Mouse (Mus musculus) neural tube, embryonic 14.5 days (tissue): Measurements from ENCODE around the gene Shisa4. TPM values are rescaled to one million over a fixed set of nuclear protein-coding genes. Genes with fewer than 3 reads are reported as not detected.

ENCODE experiments used
- ATAC-seq: fragments of 200-750 bp; cut with Nextera tagmentation; 2 replicates; pipeline ENCODE4 v1.8.0; 2017; ENCODE audit warnings: low read depth, mild to moderate bottlenecking, moderate TSS enrichment, moderate library complexity
- H3K27ac ChIP-seq: fragments of 300-500 bp; sonication (generic); 2 replicates; pipeline ENCODE4 v1.5.1; 2014; ENCODE audit warnings: low read depth, mild to moderate bottlenecking, control low read depth, low read length, moderate library complexity, mixed read lengths
- H3K27me3 ChIP-seq: fragments of 300-500 bp; sonication (generic); 2 replicates; pipeline ENCODE4 v1.6.1; 2014; ENCODE audit warnings: low read length; ENCODE audit not compliant: control insufficient read depth, insufficient read depth
- H3K36me3 ChIP-seq: fragments of 300-500 bp; sonication (generic); 2 replicates; pipeline ENCODE4 v1.6.1; 2014; ENCODE audit warnings: low read length, mixed read lengths; ENCODE audit not compliant: control insufficient read depth, insufficient read depth
- H3K4me1 ChIP-seq: fragments of 300-500 bp; sonication (generic); 2 replicates; pipeline ENCODE4 v1.6.1; 2014; ENCODE audit warnings: low read length; ENCODE audit not compliant: control insufficient read depth, insufficient read depth
- H3K4me2 ChIP-seq: fragments of 300-500 bp; sonication (generic); 2 replicates; pipeline ENCODE4 v1.6.1; 2014; ENCODE audit warnings: mild to moderate bottlenecking, low read depth, low read length, control low read depth
- H3K4me3 ChIP-seq: fragments of 300-500 bp; sonication (generic); 2 replicates; pipeline ENCODE4 v1.5.1; 2014; ENCODE audit warnings: low read depth, low read length, control low read depth, mixed read lengths
- H3K9ac ChIP-seq: fragments of 300-500 bp; sonication (generic); replicated peaks from 2 replicates; pipeline ENCODE4 v1.6.1; 2014; ENCODE audit warnings: low read depth, mild to moderate bottlenecking, control low read depth, low read length, mixed read lengths
- H3K9me3 ChIP-seq: fragments of 300-500 bp; sonication (generic); 2 replicates; pipeline ENCODE4 v1.6.1; 2016; ENCODE audit warnings: low read length; ENCODE audit not compliant: control insufficient read depth
- WGBS: fragments of 180-500 bp; shearing (Covaris S2); extraction: QIAGEN DNeasy Blood & Tissue Kit; methylation state at CpG from one replicate; pipeline ENCODE4 v1.1.7; 2014; 5-methylcytosine and 5-hydroxymethylcytosine counted together
- polyA plus RNA-seq: library from polyadenylated mRNA; unstranded; fragments of >200 nt; fragmentation: Nextera tagmentation; extraction: Ambion mirVana; gene quantifications from 2 replicates; pipeline ENCODE4 v1.2.1, GENCODE M21; 2014

Shisa4 gene
- polyA plus RNA-seq: 59.6 and 75.5 TPM in 2 replicates

GRCm38 (mm10) chr1:135374868-135375581, at the start of gene Shisa4:
Shisa4 (minus strand) TSS chr1:135375237.
- Histone ChIP-seq H3K27ac (peak within 1 kb of the TSS; percentile 52; the same call in 1 of the 2 replicates), H3K4me1 (peaks cover 18% of the 10 kb centered on the region), H3K27me3 (no peaks in the 10 kb centered on the region), H3K9ac (peak within 1 kb of the TSS; percentile 80), H3K4me2 (peak within 1 kb of the TSS; percentile 69), H3K4me3 (peak within 1 kb of the TSS; percentile 75), H3K9me3 (no peaks in the 10 kb centered on the region), H3K36me3 (no peaks in the 10 kb centered on the region)
- peak; percentile 89 for ATAC-seq
- 2% methylated on average over 34 of the region's 38 CpGs for WGBS

GRCm38 (mm10) chr1:135422772-135423171, 47.7 kb upstream of the Shisa4 start:
- H3K27ac ChIP-seq: no peak overlapping the region
- H3K27me3 ChIP-seq: no peaks in the 10 kb centered on the region
- no peaks in the 10 kb centered on the region for H3K9me3 ChIP-seq
- H3K4me3 ChIP-seq: no peak overlapping the region
- H3K4me2 ChIP-seq: no peak overlapping the region
- H3K4me1 ChIP-seq: peaks cover 3% of the 10 kb centered on the region; the same call in 1 of the 2 replicates
- peaks cover 34% of the 10 kb centered on the region for H3K36me3 ChIP-seq
- H3K9ac ChIP-seq: no peak overlapping the region
- no peak for ATAC-seq
- WGBS: 96% methylated on average over 6 of the region's 6 CpGs

- H3K36me3 ChIP-seq: peaks cover 69% of the 10 kb centered on the region
- ATAC-seq: no peak
- H3K9ac ChIP-seq: no peak overlapping the region
- no peak overlapping the region for H3K4me3 ChIP-seq
- H3K27ac ChIP-seq: no peak overlapping the region
- no peaks in the 10 kb centered on the region for H3K27me3 ChIP-seq
- no peaks in the 10 kb centered on the region for H3K9me3 ChIP-seq
- H3K4me2 ChIP-seq: no peak overlapping the region
- H3K4me1 ChIP-seq: no peaks in the 10 kb centered on the region
Observed at GRCm38 (mm10) chr1:135413996-135414395, 39.0 kb upstream of the Shisa4 start.

- no peak overlapping the region for H3K9ac ChIP-seq
- no peak overlapping the region for H3K4me3 ChIP-seq
- peaks cover 68% of the 10 kb centered on the region for H3K36me3 ChIP-seq
- no peaks in the 10 kb centered on the region for H3K4me1 ChIP-seq
- H3K27me3 ChIP-seq: no peaks in the 10 kb centered on the region
- no peak overlapping the region for H3K27ac ChIP-seq
- no peak overlapping the region for H3K4me2 ChIP-seq
- no peaks in the 10 kb centered on the region for H3K9me3 ChIP-seq
- ATAC-seq: no peak
- WGBS: 88% methylated on average over 4 of the region's 4 CpGs
Observed at GRCm38 (mm10) chr1:135412130-135412529, 37.1 kb upstream of the Shisa4 start.

GRCm38 (mm10) chr1:135410967-135411366, 35.9 kb upstream of the Shisa4 start:
- no peak overlapping the region for H3K4me2 ChIP-seq
- H3K4me3 ChIP-seq: no peak overlapping the region
- 84% methylated on average over 2 of the region's 2 CpGs for WGBS
- H3K9me3 ChIP-seq: no peaks in the 10 kb centered on the region
- no peak for ATAC-seq
- peaks cover 66% of the 10 kb centered on the region for H3K36me3 ChIP-seq
- no peak overlapping the region for H3K9ac ChIP-seq
- no peaks in the 10 kb centered on the region for H3K27me3 ChIP-seq
- H3K4me1 ChIP-seq: no peaks in the 10 kb centered on the region
- H3K27ac ChIP-seq: no peak overlapping the region

- Histone ChIP-seq H3K9ac (no peak overlapping the region), H3K27ac (no peak overlapping the region), H3K36me3 (peaks cover 73% of the 10 kb centered on the region), H3K4me1 (no peaks in the 10 kb centered on the region), H3K27me3 (no peaks in the 10 kb centered on the region), H3K4me3 (no peak overlapping the region), H3K9me3 (no peaks in the 10 kb centered on the region), H3K4me2 (no peak overlapping the region)
- ATAC-seq: no peak
- 97% methylated on average over 4 of the region's 4 CpGs for WGBS
Observed at GRCm38 (mm10) chr1:135408973-135409372, 33.9 kb upstream of the Shisa4 start.

GRCm38 (mm10) chr1:135405356-135405755, 30.3 kb upstream of the Shisa4 start:
- WGBS: 91% methylated on average over 7 of the region's 7 CpGs
- no peaks in the 10 kb centered on the region for H3K4me1 ChIP-seq

GRCm38 (mm10) chr1:135401452-135402110, 26.5 kb upstream of the Shisa4 start:
- Histone ChIP-seq H3K27ac (no peak overlapping the region), H3K9me3 (no peaks in the 10 kb centered on the region), H3K4me3 (no peak overlapping the region), H3K27me3 (no peaks in the 10 kb centered on the region), H3K36me3 (peaks cover 85% of the 10 kb centered on the region), H3K9ac (no peak overlapping the region), H3K4me1 (no peaks in the 10 kb centered on the region), H3K4me2 (no peak overlapping the region)
- ATAC-seq: no peak
- 94% methylated on average over 3 of the region's 3 CpGs for WGBS

More at GRCm38 (mm10) chr1:135405356-135405755, 30.3 kb upstream of the Shisa4 start:
- no peaks in the 10 kb centered on the region for H3K9me3 ChIP-seq
- H3K4me3 ChIP-seq: no peak overlapping the region
- H3K9ac ChIP-seq: no peak overlapping the region
- H3K27me3 ChIP-seq: no peaks in the 10 kb centered on the region
- peaks cover 89% of the 10 kb centered on the region for H3K36me3 ChIP-seq
- ATAC-seq: no peak
- H3K4me2 ChIP-seq: no peak overlapping the region
- no peak overlapping the region for H3K27ac ChIP-seq

GRCm38 (mm10) chr1:135399466-135399865, 24.4 kb upstream of the Shisa4 start:
- H3K27me3 ChIP-seq: no peaks in the 10 kb centered on the region
- peaks cover 78% of the 10 kb centered on the region for H3K36me3 ChIP-seq
- no peak for ATAC-seq
- H3K4me3 ChIP-seq: no peak overlapping the region
- 96% methylated on average over 5 of the region's 5 CpGs for WGBS
- no peak overlapping the region for H3K9ac ChIP-seq
- no peak overlapping the region for H3K27ac ChIP-seq
- no peaks in the 10 kb centered on the region for H3K9me3 ChIP-seq
- H3K4me1 ChIP-seq: no peaks in the 10 kb centered on the region
- no peak overlapping the region for H3K4me2 ChIP-seq
